Mouse (Mus musculus): ENCODE measurements around the gene Msrb3. TPM values are rescaled to one million over a fixed set of nuclear protein-coding genes. Genes with fewer than 3 reads are reported as not detected.
A peak's percentile ranks its signal among the peaks of the same experiment; 100 is the strongest.

The Msrb3 gene
- polyA plus RNA-seq, 1 experiment from 2014 or later, result 6.4 TPM

DNA sequence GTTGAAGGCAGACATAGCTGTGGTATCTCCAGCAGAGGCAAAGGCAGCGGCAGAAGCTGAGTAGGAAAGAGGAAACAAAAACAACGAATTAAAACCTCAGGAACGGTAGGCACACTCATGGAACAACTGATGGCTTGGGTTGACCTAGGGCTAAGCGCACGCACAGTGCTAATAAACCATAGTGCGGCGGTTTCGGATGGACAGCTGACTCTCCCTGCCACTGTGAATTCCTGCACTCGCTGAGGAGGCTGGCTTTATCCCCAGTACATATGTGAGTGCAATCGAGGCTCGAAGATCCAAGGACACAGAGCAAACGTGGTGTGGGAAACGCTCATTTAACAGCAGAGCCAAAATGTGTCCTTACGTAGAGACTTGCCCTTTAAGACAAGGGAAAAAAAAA lies 27.8 kb downstream of the Msrb3 start:
- Histone ChIP-seq H3K27ac (replicated peaks; ENCODE audit: low read depth, low read length) (no peak overlapping the region; the same call in 1 of the 2 replicates), H3K9me3 (replicated peaks; ENCODE audit: control insufficient read depth, low read length) (no peaks in the 10 kb centered on the region), H3K4me1 (ENCODE audit: control insufficient read depth, insufficient read depth, low read length) (no peaks in the 10 kb centered on the region), H3K9ac (replicated peaks; ENCODE audit: low read length) (no peak overlapping the region), H3K36me3 (replicated peaks; ENCODE audit: control insufficient read depth, insufficient read depth, low read depth, low read length) (no peaks in the 10 kb centered on the region), H3K4me3 (ENCODE audit: low read depth, low read length) (no peak overlapping the region), H3K4me2 (ENCODE audit: low read depth, low read length) (no peak overlapping the region), H3K27me3 (ENCODE audit: control insufficient read depth, insufficient read depth, low read length) (no peaks in the 10 kb centered on the region)
- no peak for ATAC-seq (replicated peaks; ENCODE audit: insufficient number of reproducible peaks, low FRiP score, low TSS enrichment, low read depth)
- DNase-seq (ENCODE audit: low spot score), result no peak
- 78% methylated on average over 14 of the region's 14 CpGs for WGBS

DNA sequence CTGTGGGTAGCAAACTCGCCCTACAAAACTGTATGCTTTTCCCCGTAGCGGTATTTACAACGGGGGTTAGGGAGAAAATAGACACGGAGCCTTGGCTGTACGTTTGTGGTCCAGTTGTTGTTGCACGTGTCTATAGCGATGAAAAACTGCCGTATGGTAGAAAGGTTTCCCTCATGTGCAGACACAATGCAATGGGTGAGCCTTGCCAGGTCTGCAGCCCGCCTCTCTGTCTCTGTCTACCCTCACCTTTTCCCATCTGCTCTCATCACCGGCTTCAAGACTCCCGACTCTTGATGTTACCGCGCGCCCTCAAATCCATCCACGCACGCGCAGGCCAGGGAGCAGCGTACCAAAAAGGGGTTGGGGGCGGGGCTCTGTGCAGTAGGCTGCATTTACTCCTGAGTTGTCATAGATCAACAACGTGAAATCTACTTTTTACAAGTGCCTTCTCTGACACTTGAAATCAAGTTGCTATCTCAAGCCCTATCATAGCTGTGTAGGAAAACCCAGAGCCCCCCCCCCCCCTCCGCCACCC lies 29.6 kb downstream of the Msrb3 start:
- no peaks in the 10 kb centered on the region for H3K27me3 ChIP-seq (ENCODE audit: control insufficient read depth, insufficient read depth, low read length)
- no peak overlapping the region for H3K4me3 ChIP-seq (ENCODE audit: low read depth, low read length)
- DNase-seq (ENCODE audit: low spot score) (no peak), ATAC-seq (replicated peaks; ENCODE audit: insufficient number of reproducible peaks, low FRiP score, low TSS enrichment, low read depth) (no peak)
- H3K9me3 ChIP-seq (replicated peaks; ENCODE audit: control insufficient read depth, low read length), result no peaks in the 10 kb centered on the region
- no peak overlapping the region for H3K27ac ChIP-seq (replicated peaks; ENCODE audit: low read depth, low read length)
- no peak overlapping the region for H3K9ac ChIP-seq (replicated peaks; ENCODE audit: low read length)
- H3K4me1 ChIP-seq (ENCODE audit: control insufficient read depth, insufficient read depth, low read length), result no peaks in the 10 kb centered on the region
- no peaks in the 10 kb centered on the region for H3K36me3 ChIP-seq (replicated peaks; ENCODE audit: control insufficient read depth, insufficient read depth, low read depth, low read length)
- H3K4me2 ChIP-seq (ENCODE audit: low read depth, low read length), result no peak overlapping the region
- 88% methylated on average over 22 of the region's 22 CpGs for WGBS

DNA sequence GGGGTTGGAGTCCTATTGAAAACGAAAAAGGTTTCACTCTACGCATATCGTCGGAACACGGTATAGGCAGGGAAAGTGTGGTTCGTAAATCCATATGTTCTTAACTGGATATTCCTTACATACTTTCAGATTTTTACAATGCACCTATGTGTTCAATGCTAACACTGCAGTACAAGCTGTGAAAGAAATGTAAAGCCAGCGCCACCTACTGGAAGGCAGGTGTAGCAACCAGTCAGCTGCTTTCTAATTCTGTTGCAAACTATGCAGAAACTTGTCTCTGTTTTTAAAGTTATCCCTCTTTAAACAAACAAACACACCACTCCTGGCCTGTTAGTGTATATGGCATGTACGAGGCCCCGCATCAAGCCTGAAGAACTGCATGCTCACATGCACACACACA lies 34.5 kb downstream of the Msrb3 start:
- Histone ChIP-seq H3K4me3 (ENCODE audit: low read depth, low read length) (no peak overlapping the region), H3K9ac (replicated peaks; ENCODE audit: low read length) (no peak overlapping the region), H3K9me3 (replicated peaks; ENCODE audit: control insufficient read depth, low read length) (no peaks in the 10 kb centered on the region), H3K4me2 (ENCODE audit: low read depth, low read length) (no peak overlapping the region), H3K27me3 (ENCODE audit: control insufficient read depth, insufficient read depth, low read length) (no peaks in the 10 kb centered on the region), H3K27ac (replicated peaks; ENCODE audit: low read depth, low read length) (no peak overlapping the region), H3K36me3 (replicated peaks; ENCODE audit: control insufficient read depth, insufficient read depth, low read depth, low read length) (no peaks in the 10 kb centered on the region), H3K4me1 (ENCODE audit: control insufficient read depth, insufficient read depth, low read length) (no peaks in the 10 kb centered on the region)
- ATAC-seq (replicated peaks; ENCODE audit: insufficient number of reproducible peaks, low FRiP score, low TSS enrichment, low read depth), result 0 out of 2 replicates have a peak, but pooled peaks have one; percentile 56
- DNase-seq (ENCODE audit: low spot score), result peak; percentile 85
- 15% methylated on average over 9 of the region's 9 CpGs for WGBS

DNA sequence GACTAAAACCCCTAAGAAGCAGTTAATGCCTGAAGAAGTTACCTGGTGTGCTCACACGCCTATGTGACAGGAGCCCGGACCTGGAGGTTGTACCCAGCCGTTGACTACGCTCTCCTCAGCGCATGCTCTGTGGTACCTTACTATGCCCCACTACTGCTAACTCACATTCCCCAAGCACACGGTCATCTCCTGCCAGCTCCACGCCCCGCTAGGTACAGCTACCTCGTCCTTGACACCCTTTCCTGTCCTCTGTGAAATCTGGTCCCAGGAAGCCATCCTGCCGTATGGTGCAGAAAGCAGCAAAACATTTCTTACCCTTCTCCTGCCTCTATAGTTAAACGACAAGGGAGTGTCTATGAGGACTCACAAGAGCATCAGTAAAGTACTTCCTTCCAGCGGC lies 37.2 kb downstream of the Msrb3 start:
- no peak overlapping the region for H3K27ac ChIP-seq (replicated peaks; ENCODE audit: low read depth, low read length)
- no peak overlapping the region for H3K4me2 ChIP-seq (ENCODE audit: low read depth, low read length)
- no peaks in the 10 kb centered on the region for H3K9me3 ChIP-seq (replicated peaks; ENCODE audit: control insufficient read depth, low read length)
- H3K27me3 ChIP-seq (ENCODE audit: control insufficient read depth, insufficient read depth, low read length), result no peaks in the 10 kb centered on the region
- ATAC-seq (replicated peaks; ENCODE audit: insufficient number of reproducible peaks, low FRiP score, low TSS enrichment, low read depth) (no peak), DNase-seq (ENCODE audit: low spot score) (no peak)
- no peaks in the 10 kb centered on the region for H3K36me3 ChIP-seq (replicated peaks; ENCODE audit: control insufficient read depth, insufficient read depth, low read depth, low read length)
- WGBS, result 94% methylated on average over 12 of the region's 12 CpGs
- H3K9ac ChIP-seq (replicated peaks; ENCODE audit: low read length), result no peak overlapping the region
- no peak overlapping the region for H3K4me3 ChIP-seq (ENCODE audit: low read depth, low read length)
- H3K4me1 ChIP-seq (ENCODE audit: control insufficient read depth, insufficient read depth, low read length), result peaks cover 4% of the 10 kb centered on the region

DNA sequence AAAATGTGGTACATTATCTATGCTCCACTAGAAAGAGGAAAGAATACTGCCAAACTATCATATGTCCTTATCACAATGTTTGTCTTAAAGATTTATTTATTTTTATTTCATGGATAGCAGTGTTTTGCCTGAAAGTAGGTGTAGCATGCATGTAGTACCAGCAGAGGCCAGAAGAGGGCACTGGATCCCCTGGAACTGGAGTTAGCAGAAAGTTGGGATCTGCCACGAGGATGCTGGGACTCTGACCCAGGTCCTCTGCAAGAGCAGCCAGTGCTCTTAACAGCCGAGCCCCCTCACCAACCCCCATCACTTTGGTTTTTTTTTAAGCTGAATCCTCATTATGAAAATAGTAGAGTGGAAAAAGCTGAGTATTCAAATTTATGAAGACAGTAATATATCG lies 37.7 kb downstream of the Msrb3 start:
- no peaks in the 10 kb centered on the region for H3K9me3 ChIP-seq (replicated peaks; ENCODE audit: control insufficient read depth, low read length)
- ATAC-seq (replicated peaks; ENCODE audit: insufficient number of reproducible peaks, low FRiP score, low TSS enrichment, low read depth) (no peak), DNase-seq (ENCODE audit: low spot score) (no peak)
- H3K9ac ChIP-seq (replicated peaks; ENCODE audit: low read length), result no peak overlapping the region
- H3K4me3 ChIP-seq (ENCODE audit: low read depth, low read length), result no peak overlapping the region
- H3K4me2 ChIP-seq (ENCODE audit: low read depth, low read length), result no peak overlapping the region
- no peak overlapping the region for H3K27ac ChIP-seq (replicated peaks; ENCODE audit: low read depth, low read length)
- H3K4me1 ChIP-seq (ENCODE audit: control insufficient read depth, insufficient read depth, low read length), result peaks cover 4% of the 10 kb centered on the region
- WGBS, result 83% methylated on average over 3 of the region's 3 CpGs
- no peaks in the 10 kb centered on the region for H3K27me3 ChIP-seq (ENCODE audit: control insufficient read depth, insufficient read depth, low read length)
- no peaks in the 10 kb centered on the region for H3K36me3 ChIP-seq (replicated peaks; ENCODE audit: control insufficient read depth, insufficient read depth, low read depth, low read length)

DNA sequence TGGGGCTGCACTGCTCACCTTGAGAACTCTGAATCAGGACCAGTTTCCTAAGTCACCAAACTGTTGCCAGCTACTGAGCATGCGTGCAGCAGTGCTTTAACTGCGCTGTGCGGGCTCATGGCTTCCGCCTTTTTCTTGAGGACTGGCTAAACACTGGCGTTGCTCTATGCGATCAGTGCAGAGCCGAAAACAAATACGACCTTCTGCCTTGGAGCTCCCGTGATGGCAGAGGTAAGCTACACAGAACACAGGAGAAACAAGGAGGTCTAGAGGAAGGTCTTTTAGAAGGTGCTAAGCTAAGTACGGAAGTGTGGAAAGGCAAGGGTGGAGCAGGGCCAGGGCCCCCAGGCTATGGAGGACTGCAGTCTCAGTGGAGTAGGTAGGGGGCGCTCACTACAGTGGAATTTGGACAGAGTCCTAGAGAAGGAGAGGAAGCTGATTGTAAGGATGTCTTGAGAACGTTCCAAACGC lies 41.3 kb downstream of the Msrb3 start:
- Histone ChIP-seq H3K27me3 (ENCODE audit: control insufficient read depth, insufficient read depth, low read length) (no peaks in the 10 kb centered on the region), H3K4me1 (ENCODE audit: control insufficient read depth, insufficient read depth, low read length) (peaks cover 6% of the 10 kb centered on the region), H3K9ac (replicated peaks; ENCODE audit: low read length) (no peak overlapping the region), H3K27ac (replicated peaks; ENCODE audit: low read depth, low read length) (no peak overlapping the region; the same call in 1 of the 2 replicates), H3K9me3 (replicated peaks; ENCODE audit: control insufficient read depth, low read length) (no peaks in the 10 kb centered on the region), H3K4me3 (ENCODE audit: low read depth, low read length) (no peak overlapping the region), H3K4me2 (ENCODE audit: low read depth, low read length) (no peak overlapping the region), H3K36me3 (replicated peaks; ENCODE audit: control insufficient read depth, insufficient read depth, low read depth, low read length) (no peaks in the 10 kb centered on the region)
- 31% methylated on average over 13 of the region's 13 CpGs for WGBS
- ATAC-seq (replicated peaks; ENCODE audit: insufficient number of reproducible peaks, low FRiP score, low TSS enrichment, low read depth) (peak; percentile 56; the same call in 1 of the 2 replicates), DNase-seq (ENCODE audit: low spot score) (peak; percentile 85)

DNA sequence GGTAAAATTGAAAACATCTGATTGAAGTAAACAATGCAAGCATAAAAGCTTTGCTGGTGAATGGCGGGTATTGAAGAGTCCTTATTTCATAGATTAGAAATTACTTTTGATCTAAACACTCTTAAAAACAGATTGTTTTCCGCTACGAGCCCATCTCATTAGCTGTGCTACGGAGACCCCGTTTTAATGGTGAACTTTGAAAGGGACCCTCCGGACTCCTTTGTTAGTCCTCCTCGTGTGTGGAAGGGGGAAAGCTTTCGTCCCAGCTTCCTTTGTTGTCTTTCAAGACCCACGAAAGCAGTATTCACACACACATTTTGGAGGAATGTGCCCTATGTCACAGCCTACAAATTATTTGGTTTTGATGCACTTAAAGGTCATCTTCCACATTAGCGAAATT lies 44.6 kb downstream of the Msrb3 start:
- H3K4me2 ChIP-seq (ENCODE audit: low read depth, low read length), result no peak overlapping the region
- no peaks in the 10 kb centered on the region for H3K9me3 ChIP-seq (replicated peaks; ENCODE audit: control insufficient read depth, low read length)
- H3K4me3 ChIP-seq (ENCODE audit: low read depth, low read length), result no peak overlapping the region
- DNase-seq (ENCODE audit: low spot score), result peak; percentile 54
- no peaks in the 10 kb centered on the region for H3K36me3 ChIP-seq (replicated peaks; ENCODE audit: control insufficient read depth, insufficient read depth, low read depth, low read length)
- peak overlapping the region; percentile 48 for H3K27ac ChIP-seq (replicated peaks; ENCODE audit: low read depth, low read length)
- WGBS, result 26% methylated on average over 10 of the region's 10 CpGs
- ATAC-seq (replicated peaks; ENCODE audit: insufficient number of reproducible peaks, low FRiP score, low TSS enrichment, low read depth), result no peak
- no peaks in the 10 kb centered on the region for H3K27me3 ChIP-seq (ENCODE audit: control insufficient read depth, insufficient read depth, low read length)
- no peak overlapping the region for H3K9ac ChIP-seq (replicated peaks; ENCODE audit: low read length)
- H3K4me1 ChIP-seq (ENCODE audit: control insufficient read depth, insufficient read depth, low read length), result peaks cover 6% of the 10 kb centered on the region

DNA sequence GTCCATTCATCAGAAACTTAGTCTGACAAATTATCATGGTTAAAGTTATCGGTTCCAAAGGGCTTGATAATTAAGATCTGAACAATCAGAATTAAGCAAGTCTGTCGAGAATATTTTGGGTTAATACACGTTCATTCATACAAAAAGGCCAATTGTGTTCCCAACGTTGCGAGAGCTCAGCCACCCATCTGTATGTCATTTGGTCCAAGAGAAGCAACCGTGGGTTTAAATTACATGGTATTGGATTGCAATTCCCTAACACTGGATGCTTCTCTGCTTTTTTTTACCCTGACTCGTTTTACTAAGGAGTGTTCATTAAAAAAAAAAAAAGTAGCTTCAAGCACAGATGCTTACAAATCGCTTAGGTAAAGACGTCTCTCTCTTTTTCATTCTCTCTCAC lies 45.1 kb downstream of the Msrb3 start:
- H3K27ac ChIP-seq (replicated peaks; ENCODE audit: low read depth, low read length), result no peak overlapping the region
- no peaks in the 10 kb centered on the region for H3K9me3 ChIP-seq (replicated peaks; ENCODE audit: control insufficient read depth, low read length)
- H3K9ac ChIP-seq (replicated peaks; ENCODE audit: low read length), result no peak overlapping the region
- no peak overlapping the region for H3K4me3 ChIP-seq (ENCODE audit: low read depth, low read length)
- ATAC-seq (replicated peaks; ENCODE audit: insufficient number of reproducible peaks, low FRiP score, low TSS enrichment, low read depth) (no peak), DNase-seq (ENCODE audit: low spot score) (peak; percentile 84)
- H3K4me1 ChIP-seq (ENCODE audit: control insufficient read depth, insufficient read depth, low read length), result peaks cover 6% of the 10 kb centered on the region
- H3K4me2 ChIP-seq (ENCODE audit: low read depth, low read length), result no peak overlapping the region
- no peaks in the 10 kb centered on the region for H3K27me3 ChIP-seq (ENCODE audit: control insufficient read depth, insufficient read depth, low read length)
- WGBS, result 20% methylated on average over 9 of the region's 9 CpGs
- H3K36me3 ChIP-seq (replicated peaks; ENCODE audit: control insufficient read depth, insufficient read depth, low read depth, low read length), result no peaks in the 10 kb centered on the region
